Mouse (Mus musculus) small intestine, adult 2 months (tissue): ENCODE results near the gene 4930404N11Rik.

Experiments
- CTCF ChIP-seq: fragments of 200-500 bp; IDR thresholded peaks from 2 replicates; pipeline ENCODE4 v1.5.1; 2012; ENCODE audit warnings: low read depth, mild to moderate bottlenecking, control low read depth, inconsistent platforms, low read length, moderate library complexity, mixed read lengths; ENCODE audit not compliant: insufficient replicate concordance, insufficient read length; ENCODE audit errors: extremely low read depth
- POLR2A ChIP-seq: fragments of 200-500 bp; IDR thresholded peaks from 2 replicates; pipeline ENCODE4 v1.6.1; 2012; ENCODE audit warnings: low read depth, mild to moderate bottlenecking, control low read depth, inconsistent platforms, low read length, moderate library complexity

- TF ChIP-seq CTCF: no peak
- no peak for TF ChIP-seq POLR2A
Observed at GRCm38 (mm10) chr10:81404720-81405119, 39.1 kb upstream of the 4930404N11Rik start.
